Mouse (Mus musculus) left cerebral cortex, postnatal 4 days (tissue): Measurements from ENCODE around the gene Slc8a3. TPM values are rescaled to one million over a fixed set of nuclear protein-coding genes. Genes with fewer than 3 reads are reported as not detected.

Experiments used
- DNase-seq: peaks from one replicate; pipeline ENCODE4 v3.0.0-alpha.2; 2022
- intact Hi-C: fragments of 180-260 bp; cut with DNase I; formaldehyde crosslinking; loops from one replicate; pipeline ENCODE4 v1.15.1; 2025
- total RNA-seq, 2 experiments: library from RNA; stranded (reverse); gene quantifications; 2 replicates each; pipeline ENCODE4 v1.2.3; 2021

The Slc8a3 gene
- total RNA-seq, 2 experiments from 2014 or later = 28.8 to 35.6 TPM

GRCm38 (mm10) chr12:81241096-81241495 lies 91.9 kb downstream of the Slc8a3 start:
- DNase-seq = no peak
- intact Hi-C loops = no loop called here

GRCm38 (mm10) chr12:81237158-81237557 lies 95.8 kb downstream of the Slc8a3 start:
- intact Hi-C loops = no loop called here
- DNase-seq = no peak

GRCm38 (mm10) chr12:81235456-81236330 lies 97.3 kb downstream of the Slc8a3 start:
- no peak for DNase-seq
- intact Hi-C loops = no loop called here

GRCm38 (mm10) chr12:81233746-81234380 lies 99.1 kb downstream of the Slc8a3 start:
- no peak for DNase-seq

GRCm38 (mm10) chr12:81227767-81228460 lies 105.1 kb downstream of the Slc8a3 start:
- intact Hi-C loops = no loop called here
- peak; percentile 19 for DNase-seq

More at GRCm38 (mm10) chr12:81233746-81234380, 99.1 kb downstream of the Slc8a3 start:
- intact Hi-C loops = no loop called here

- intact Hi-C loops = no loop called here
- no peak for DNase-seq
These were observed 106.4 kb downstream of the Slc8a3 start for GRCm38 (mm10) chr12:81226590-81226989.

GRCm38 (mm10) chr12:81225966-81226577 lies 106.9 kb downstream of the Slc8a3 start:
- intact Hi-C loops = no loop called here
- no peak for DNase-seq

- intact Hi-C loops = no loop called here
- no peak for DNase-seq
These were observed 108.1 kb downstream of the Slc8a3 start for GRCm38 (mm10) chr12:81224843-81225242.

- intact Hi-C loops = no loop called here
These were observed 109.7 kb downstream of the Slc8a3 start for GRCm38 (mm10) chr12:81223276-81223675.

GRCm38 (mm10) chr12:81219339-81219738 lies 113.6 kb downstream of the Slc8a3 start:
- intact Hi-C loops = no loop called here
- DNase-seq = no peak

More at GRCm38 (mm10) chr12:81223276-81223675, 109.7 kb downstream of the Slc8a3 start:
- no peak for DNase-seq

- DNase-seq = no peak
These were observed 124.4 kb downstream of the Slc8a3 start for GRCm38 (mm10) chr12:81208559-81208958.

GRCm38 (mm10) chr12:81205619-81206560 lies 127.1 kb downstream of the Slc8a3 start:
- no peak for DNase-seq
- intact Hi-C loops = no loop called here

More at GRCm38 (mm10) chr12:81208559-81208958, 124.4 kb downstream of the Slc8a3 start:
- intact Hi-C loops = no loop called here

- intact Hi-C loops = loop anchor here (5.0 kb wide), 1 partner anchor 199 kb away; no protein-coding TSS in a partner anchor
- DNase-seq = no peak
These were observed 129.8 kb downstream of the Slc8a3 start for GRCm38 (mm10) chr12:81203226-81203625.

GRCm38 (mm10) chr12:81199280-81199955 lies 133.6 kb downstream of the Slc8a3 start:
- peak; percentile 93 for DNase-seq
- intact Hi-C loops = no loop called here

- DNase-seq = no peak
- intact Hi-C loops = no loop called here
These were observed 135.4 kb downstream of the Slc8a3 start for GRCm38 (mm10) chr12:81197468-81198075.

- DNase-seq = no peak
- intact Hi-C loops = no loop called here
These were observed 139.0 kb downstream of the Slc8a3 start for GRCm38 (mm10) chr12:81193968-81194367.

GRCm38 (mm10) chr12:81189636-81190035 lies 143.3 kb downstream of the Slc8a3 start:
- intact Hi-C loops = no loop called here
- DNase-seq = no peak

- no peak for DNase-seq
- intact Hi-C loops = no loop called here
These were observed 144.0 kb downstream of the Slc8a3 start for GRCm38 (mm10) chr12:81188996-81189395.

- DNase-seq = no peak
- intact Hi-C loops = no loop called here
These were observed 144.6 kb downstream of the Slc8a3 start for GRCm38 (mm10) chr12:81188423-81188822.
